Mouse (Mus musculus) limb, embryonic 15.5 days (tissue): Measurements from ENCODE around the gene Camk1d. TPM values are rescaled to one million over a fixed set of nuclear protein-coding genes. Genes with fewer than 3 reads are reported as not detected.

Experiments used
- ATAC-seq: fragments of 200-750 bp; cut with Nextera tagmentation; 2 replicates; pipeline ENCODE4 v1.8.0; 2017; ENCODE audit warnings: low read depth, moderate TSS enrichment; ENCODE audit not compliant: insufficient number of reproducible peaks, low FRiP score, low TSS enrichment
- H3K27ac ChIP-seq: fragments of 300-500 bp; sonication (generic); 2 replicates; pipeline ENCODE4 v1.5.1; 2015; ENCODE audit warnings: moderate library complexity, mild to moderate bottlenecking, inconsistent platforms
- H3K27me3 ChIP-seq: fragments of 300-500 bp; sonication (generic); 2 replicates; pipeline ENCODE4 v1.6.1; 2015; ENCODE audit warnings: inconsistent platforms
- H3K36me3 ChIP-seq: fragments of 300-500 bp; sonication (generic); 2 replicates; pipeline ENCODE4 v1.6.1; 2015; ENCODE audit warnings: inconsistent platforms
- H3K4me1 ChIP-seq: fragments of 300-500 bp; sonication (generic); 2 replicates; pipeline ENCODE4 v1.6.1; 2015; ENCODE audit warnings: inconsistent platforms
- H3K4me2 ChIP-seq: fragments of 300-500 bp; sonication (generic); 2 replicates; pipeline ENCODE4 v1.6.1; 2015; ENCODE audit warnings: mild to moderate bottlenecking, inconsistent platforms
- H3K4me3 ChIP-seq: fragments of 300-500 bp; sonication (generic); 2 replicates; pipeline ENCODE4 v1.5.1; 2015; ENCODE audit warnings: mild to moderate bottlenecking, inconsistent platforms
- H3K9ac ChIP-seq: fragments of 300-500 bp; sonication (generic); 2 replicates; pipeline ENCODE4 v1.6.1; 2015; ENCODE audit warnings: inconsistent platforms
- H3K9me3 ChIP-seq: fragments of 300-500 bp; sonication (generic); 2 replicates; pipeline ENCODE4 v1.6.1; 2016; ENCODE audit warnings: inconsistent platforms
- WGBS: fragments of 180-500 bp; shearing (Covaris S2); methylation state at CpG from one replicate; pipeline ENCODE4 v1.1.7; 2015; 5-methylcytosine and 5-hydroxymethylcytosine counted together
- polyA plus RNA-seq: library from polyadenylated mRNA; unstranded; fragments of >200 nt; fragmentation: Nextera tagmentation; extraction: Ambion mirVana; gene quantifications from 2 replicates; pipeline ENCODE4 v1.2.1, GENCODE M21; 2015

The Camk1d gene
- polyA plus RNA-seq, 1 experiment from 2014 or later: 8.4 TPM

DNA sequence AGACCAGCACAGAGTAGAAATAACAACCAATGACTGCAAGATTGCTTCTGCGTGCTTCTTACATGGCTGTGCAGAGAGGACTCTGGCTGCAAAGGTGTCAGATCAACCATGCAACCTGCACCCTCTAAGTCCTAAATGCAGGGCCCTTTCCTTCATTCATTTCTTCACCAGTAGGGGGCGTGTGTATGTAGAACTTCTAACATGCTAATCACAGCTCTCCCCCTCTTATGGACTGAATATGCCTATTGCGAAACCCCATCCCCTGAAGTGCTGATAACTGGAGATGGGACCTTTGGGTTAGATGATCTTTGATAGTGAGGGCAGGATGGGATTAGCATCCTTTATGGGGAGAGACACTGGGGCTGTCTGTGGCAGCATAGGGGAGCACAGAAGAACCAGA, 310.5 kb downstream of the Camk1d start:
- Histone ChIP-seq H3K4me1 (no peaks in the 10 kb centered on the region), H3K27ac (no peak overlapping the region), H3K27me3 (no peaks in the 10 kb centered on the region), H3K4me3 (no peak overlapping the region), H3K9ac (no peak overlapping the region), H3K4me2 (no peak overlapping the region), H3K9me3 (no peaks in the 10 kb centered on the region), H3K36me3 (no peaks in the 10 kb centered on the region)
- ATAC-seq: no peak
- 65% methylated on average over 3 of the region's 3 CpGs for WGBS

DNA sequence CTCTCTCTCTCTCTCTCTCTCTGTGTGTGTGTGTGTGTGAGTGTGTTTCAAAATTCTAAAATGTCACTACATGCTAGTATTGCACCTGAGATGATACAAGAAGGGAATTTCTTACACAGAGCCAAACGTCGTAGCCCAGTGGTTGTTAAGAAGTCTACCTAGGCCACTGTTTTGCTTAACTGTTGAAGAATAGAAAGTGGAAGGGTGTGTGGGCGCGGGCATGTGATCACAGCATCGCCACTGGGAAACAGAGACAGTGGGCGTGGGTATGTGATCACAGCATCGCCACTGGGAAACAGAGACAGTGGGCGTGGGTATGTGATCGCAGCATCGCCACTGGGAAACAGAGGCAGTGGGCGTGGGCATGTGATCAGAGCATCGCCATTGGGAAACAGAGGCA, 312.3 kb downstream of the Camk1d start:
- no peak overlapping the region for H3K9ac ChIP-seq
- peaks cover 2% of the 10 kb centered on the region; the same call in 1 of the 2 replicates for H3K4me1 ChIP-seq
- no peak for ATAC-seq
- no peaks in the 10 kb centered on the region for H3K9me3 ChIP-seq
- no peak overlapping the region for H3K4me3 ChIP-seq
- no peaks in the 10 kb centered on the region for H3K27me3 ChIP-seq
- no peaks in the 10 kb centered on the region for H3K36me3 ChIP-seq
- no peak overlapping the region for H3K27ac ChIP-seq
- H3K4me2 ChIP-seq: no peak overlapping the region
- 85% methylated on average over 12 of the region's 12 CpGs for WGBS

DNA sequence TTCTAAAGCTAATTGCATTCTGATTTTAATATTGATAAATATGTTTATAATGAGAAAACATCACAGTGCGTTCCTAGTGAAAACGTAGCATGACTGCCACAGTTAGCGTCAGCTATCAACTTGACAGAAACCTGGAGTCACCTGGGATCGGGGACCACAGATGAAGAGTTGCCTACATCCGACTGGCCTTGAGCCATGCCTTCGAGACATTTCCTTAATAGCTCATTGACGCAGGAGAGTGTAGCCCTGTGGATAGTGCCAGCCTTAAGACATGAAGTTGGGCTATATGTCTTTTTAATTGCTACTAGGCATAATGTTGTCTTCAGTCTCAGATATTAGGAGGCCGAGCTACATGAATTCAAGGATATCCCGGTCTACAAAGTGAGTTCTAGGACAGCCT, 315.8 kb downstream of the Camk1d start:
- ATAC-seq: no peak
- H3K36me3 ChIP-seq: no peaks in the 10 kb centered on the region
- no peaks in the 10 kb centered on the region for H3K9me3 ChIP-seq
- peaks cover 2% of the 10 kb centered on the region; the same call in 1 of the 2 replicates for H3K4me1 ChIP-seq
- 67% methylated on average over 9 of the region's 9 CpGs for WGBS
- H3K27ac ChIP-seq: no peak overlapping the region
- H3K27me3 ChIP-seq: no peaks in the 10 kb centered on the region
- no peak overlapping the region for H3K9ac ChIP-seq
- no peak overlapping the region for H3K4me2 ChIP-seq
- no peak overlapping the region for H3K4me3 ChIP-seq

DNA sequence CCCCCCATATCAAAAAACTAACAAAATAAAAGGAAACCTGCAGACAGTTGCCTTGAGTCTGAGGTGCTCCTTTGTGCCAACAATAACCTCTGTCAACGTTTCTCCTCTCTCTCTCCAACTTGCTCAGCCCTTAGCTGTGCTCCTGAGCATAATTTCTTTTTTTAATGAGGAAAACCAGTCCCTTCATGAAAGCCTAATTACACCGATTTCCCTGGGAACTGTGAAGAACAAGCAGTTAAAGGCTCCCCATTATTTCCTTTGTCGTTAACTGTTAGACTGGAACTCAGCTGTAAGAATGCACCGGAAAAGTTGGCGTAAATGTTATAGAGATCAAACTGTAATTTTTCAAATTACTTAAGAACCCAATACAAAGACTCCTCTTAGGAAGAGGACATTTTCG, 316.3 kb downstream of the Camk1d start:
- Histone ChIP-seq H3K27me3 (no peaks in the 10 kb centered on the region), H3K9me3 (no peaks in the 10 kb centered on the region), H3K4me2 (no peak overlapping the region), H3K36me3 (no peaks in the 10 kb centered on the region), H3K4me1 (peaks cover 2% of the 10 kb centered on the region; the same call in 1 of the 2 replicates), H3K9ac (no peak overlapping the region), H3K27ac (no peak overlapping the region), H3K4me3 (no peak overlapping the region)
- no peak for ATAC-seq
- WGBS: 33% methylated on average over 6 of the region's 6 CpGs

DNA sequence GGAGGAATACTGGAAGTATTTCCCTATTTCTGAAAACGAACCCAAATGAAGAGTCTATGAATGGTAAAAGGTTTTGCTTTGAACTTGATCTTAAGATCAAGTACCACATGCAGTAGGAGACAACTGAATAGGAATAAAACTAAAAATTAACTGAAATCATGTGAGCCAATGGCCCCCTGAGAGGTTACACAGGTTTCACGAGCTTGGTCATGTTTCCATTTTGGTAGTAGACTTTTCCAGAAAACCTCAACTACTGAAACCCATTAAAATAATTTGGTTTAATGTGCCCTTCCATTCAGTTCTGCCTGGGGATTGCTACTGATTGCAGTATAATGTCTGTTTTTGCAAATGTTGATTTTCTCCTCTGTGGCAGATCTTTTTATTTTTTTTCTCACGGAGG, 316.8 kb downstream of the Camk1d start:
- H3K36me3 ChIP-seq: no peaks in the 10 kb centered on the region
- H3K27me3 ChIP-seq: no peaks in the 10 kb centered on the region
- 40% methylated on average over 3 of the region's 3 CpGs for WGBS
- no peak overlapping the region for H3K27ac ChIP-seq
- H3K9me3 ChIP-seq: no peaks in the 10 kb centered on the region
- H3K4me3 ChIP-seq: no peak overlapping the region
- H3K4me1 ChIP-seq: peaks cover 2% of the 10 kb centered on the region; the same call in 1 of the 2 replicates
- ATAC-seq: no peak
- H3K4me2 ChIP-seq: no peak overlapping the region
- no peak overlapping the region for H3K9ac ChIP-seq

DNA sequence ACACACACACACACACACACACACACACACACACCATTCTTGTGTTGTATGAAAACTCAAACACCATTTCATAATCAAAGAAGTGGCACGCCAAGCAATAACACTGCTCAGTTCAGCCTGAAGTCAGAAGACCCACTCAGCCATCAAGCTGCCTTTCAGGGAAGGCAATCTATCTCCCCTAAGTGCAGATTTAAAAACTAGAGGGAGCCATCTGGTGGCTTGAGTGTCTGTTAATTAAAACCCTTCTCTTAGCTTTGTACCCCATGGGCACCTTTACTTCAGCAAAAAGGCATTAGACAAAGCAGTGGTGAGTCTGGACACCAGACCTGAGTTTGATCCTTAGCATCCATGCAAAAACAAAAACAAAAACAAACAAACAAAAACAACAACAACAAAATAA, 317.9 kb downstream of the Camk1d start:
- Histone ChIP-seq H3K4me2 (no peak overlapping the region), H3K9me3 (no peaks in the 10 kb centered on the region), H3K9ac (no peak overlapping the region), H3K27ac (no peak overlapping the region), H3K4me3 (no peak overlapping the region), H3K27me3 (no peaks in the 10 kb centered on the region), H3K4me1 (peaks cover 2% of the 10 kb centered on the region; the same call in 1 of the 2 replicates), H3K36me3 (no peaks in the 10 kb centered on the region)
- no peak for ATAC-seq
- WGBS: 61% methylated on average over 1 of the region's 1 CpGs

DNA sequence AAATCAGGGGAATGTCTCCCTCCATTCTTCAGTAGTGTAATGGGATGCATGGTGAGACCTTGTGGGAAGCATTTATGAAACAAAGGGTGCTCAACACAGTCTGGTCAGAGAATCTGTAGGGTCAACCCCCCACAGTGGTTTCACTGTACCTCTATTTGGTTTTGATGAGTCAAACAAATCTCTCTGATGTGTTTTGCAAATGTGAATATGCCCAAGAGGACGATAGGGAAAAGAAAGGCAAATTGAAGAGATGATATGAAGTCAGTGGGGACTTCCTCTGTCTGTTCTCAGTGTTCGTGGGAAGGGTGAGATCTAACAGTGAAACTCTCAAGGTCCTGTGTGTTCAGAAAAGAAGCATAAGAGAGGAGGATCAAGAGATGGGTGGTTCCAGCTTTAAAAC, 318.4 kb downstream of the Camk1d start:
- Histone ChIP-seq H3K27me3 (no peaks in the 10 kb centered on the region), H3K4me1 (peaks cover 4% of the 10 kb centered on the region; the same call in 1 of the 2 replicates), H3K4me2 (no peak overlapping the region), H3K27ac (no peak overlapping the region), H3K9ac (no peak overlapping the region), H3K9me3 (no peaks in the 10 kb centered on the region), H3K4me3 (no peak overlapping the region), H3K36me3 (no peaks in the 10 kb centered on the region)
- whole genome bisulfite sequencing: 62% methylated on average over 2 of the region's 2 CpGs
- no peak for ATAC-seq

DNA sequence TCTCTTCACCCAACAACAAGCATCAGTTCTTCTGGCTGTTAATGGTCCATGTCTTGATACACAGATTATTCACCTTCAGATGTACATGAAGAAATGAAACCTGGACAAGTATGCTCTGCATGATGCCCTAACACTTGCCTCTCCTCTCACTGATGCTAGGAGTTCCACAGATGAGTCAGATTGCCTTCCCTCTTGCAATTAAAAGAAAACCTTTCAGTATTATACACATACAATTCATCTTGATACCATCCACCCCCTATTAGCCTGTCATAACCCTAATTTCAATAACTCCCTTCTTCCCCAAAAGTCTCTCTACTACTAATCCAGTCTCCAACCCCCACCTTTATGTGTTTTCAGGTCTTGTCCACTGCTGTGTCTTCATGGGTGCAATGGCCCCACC, 321.4 kb downstream of the Camk1d start:
- Histone ChIP-seq H3K36me3 (no peaks in the 10 kb centered on the region), H3K4me3 (no peak overlapping the region), H3K9ac (no peak overlapping the region), H3K27me3 (no peaks in the 10 kb centered on the region), H3K4me2 (no peak overlapping the region), H3K4me1 (peaks cover 6% of the 10 kb centered on the region; the same call in 1 of the 2 replicates), H3K27ac (no peak overlapping the region), H3K9me3 (no peaks in the 10 kb centered on the region)
- ATAC-seq: no peak

DNA sequence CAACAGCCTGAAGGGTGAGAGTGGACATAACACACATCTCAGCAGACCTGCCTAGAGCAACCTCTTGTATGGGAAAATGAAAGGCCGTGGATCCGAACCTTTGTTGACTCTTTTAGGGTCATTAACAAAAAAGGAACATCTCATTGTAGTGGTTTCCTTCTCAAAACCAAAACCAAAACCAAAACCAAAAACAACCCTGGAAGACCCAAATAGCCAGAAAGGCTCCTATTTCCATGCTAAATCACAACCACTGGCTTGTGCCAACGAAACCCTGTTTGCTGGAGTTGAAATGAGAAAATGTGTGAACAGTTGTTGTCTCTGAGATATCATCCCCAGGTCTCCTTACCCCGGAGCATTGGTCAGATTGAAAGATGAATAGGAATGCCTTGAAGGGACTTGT, 321.8 kb downstream of the Camk1d start:
- no peak for ATAC-seq
- H3K36me3 ChIP-seq: no peaks in the 10 kb centered on the region
- 84% methylated on average over 4 of the region's 4 CpGs for whole genome bisulfite sequencing
- H3K4me1 ChIP-seq: 0 out of 2 replicates have a peak, but pooled peaks cover 5% of the 10 kb centered on the region
- H3K27ac ChIP-seq: no peak overlapping the region
- H3K4me2 ChIP-seq: no peak overlapping the region
- H3K9ac ChIP-seq: no peak overlapping the region
- H3K27me3 ChIP-seq: no peaks in the 10 kb centered on the region
- no peaks in the 10 kb centered on the region for H3K9me3 ChIP-seq
- no peak overlapping the region for H3K4me3 ChIP-seq

DNA sequence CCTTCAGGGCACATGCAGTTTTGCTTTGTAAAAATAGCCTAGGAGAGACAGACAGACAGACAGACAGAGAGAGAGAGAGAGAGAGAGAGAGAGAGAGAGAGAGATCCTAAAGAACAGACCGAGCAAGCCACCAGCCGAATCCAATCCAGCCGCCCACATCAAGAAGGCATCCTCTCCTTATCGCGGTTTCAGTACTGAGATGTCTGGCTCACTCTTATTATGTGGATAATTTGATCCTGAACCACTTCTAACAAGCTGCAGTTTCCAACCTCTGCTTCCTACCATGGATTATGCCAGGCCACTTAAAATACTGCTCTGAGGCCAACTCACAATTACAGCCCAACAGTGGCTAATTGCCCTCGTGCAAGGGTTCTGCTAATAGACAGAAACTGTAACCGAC, 325.9 kb downstream of the Camk1d start:
- H3K4me1 ChIP-seq: 0 out of 2 replicates have a peak, but pooled peaks cover 5% of the 10 kb centered on the region
- H3K36me3 ChIP-seq: no peaks in the 10 kb centered on the region
- H3K4me3 ChIP-seq: no peak overlapping the region
- H3K9me3 ChIP-seq: no peaks in the 10 kb centered on the region
- ATAC-seq: no peak
- H3K27ac ChIP-seq: no peak overlapping the region
- WGBS: 61% methylated on average over 7 of the region's 7 CpGs
- H3K27me3 ChIP-seq: no peaks in the 10 kb centered on the region
- H3K4me2 ChIP-seq: no peak overlapping the region
- no peak overlapping the region for H3K9ac ChIP-seq

DNA sequence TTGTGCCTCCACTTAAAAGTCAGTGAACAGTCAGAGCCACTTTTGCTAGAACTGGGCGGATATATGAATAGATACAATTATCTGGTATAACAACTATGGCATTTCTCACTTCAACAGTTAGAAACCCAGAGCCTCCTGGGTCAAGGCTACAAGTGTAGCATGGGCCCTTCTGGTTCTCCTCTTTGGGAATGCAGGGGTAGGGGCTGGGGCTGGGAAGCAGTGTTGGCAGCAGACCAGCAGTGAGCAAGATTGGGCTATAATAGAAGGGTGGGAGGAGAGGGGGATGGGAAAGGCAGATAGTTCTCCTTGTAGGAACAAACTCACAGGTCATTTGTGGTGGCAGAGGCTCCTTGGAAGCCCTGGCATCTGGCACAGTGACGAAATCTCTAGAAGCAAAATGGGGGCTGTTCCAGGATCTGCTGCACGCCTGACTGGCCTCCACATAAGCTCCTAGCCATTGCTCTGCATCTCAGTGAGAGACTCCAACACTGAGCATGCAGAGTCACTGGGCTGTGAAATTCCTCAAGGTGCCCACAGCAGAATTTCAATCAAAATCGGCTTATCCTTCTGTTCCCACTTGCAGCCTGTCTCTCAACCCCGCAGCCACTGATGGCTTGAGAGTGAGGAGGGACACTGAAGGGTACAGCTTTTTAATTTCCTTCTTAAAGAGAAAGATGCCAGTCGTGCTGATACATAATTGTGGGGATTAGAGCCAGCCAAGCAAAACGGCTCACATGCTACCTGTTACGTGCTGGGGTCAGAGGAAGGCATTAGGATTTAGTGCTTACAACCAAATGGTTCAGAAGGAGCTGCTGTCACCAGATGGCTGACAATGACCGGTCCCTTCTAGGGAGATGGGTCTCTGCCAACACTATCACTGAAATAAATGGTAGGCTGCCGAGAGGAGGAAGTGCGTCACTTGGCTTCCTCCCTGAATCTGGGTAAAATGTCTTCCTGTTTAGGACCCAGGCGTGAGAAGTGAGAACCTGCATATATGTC, 332.3 kb downstream of the Camk1d start:
- ATAC-seq: no peak
- Histone ChIP-seq H3K4me1 (peaks cover 6% of the 10 kb centered on the region; the same call in 1 of the 2 replicates), H3K9ac (no peak overlapping the region), H3K36me3 (no peaks in the 10 kb centered on the region), H3K9me3 (no peaks in the 10 kb centered on the region), H3K4me3 (no peak overlapping the region), H3K27ac (no peak overlapping the region), H3K27me3 (no peaks in the 10 kb centered on the region; the same call in 1 of the 2 replicates), H3K4me2 (no peak overlapping the region)
- 53% methylated on average over 12 of the region's 12 CpGs for WGBS

DNA sequence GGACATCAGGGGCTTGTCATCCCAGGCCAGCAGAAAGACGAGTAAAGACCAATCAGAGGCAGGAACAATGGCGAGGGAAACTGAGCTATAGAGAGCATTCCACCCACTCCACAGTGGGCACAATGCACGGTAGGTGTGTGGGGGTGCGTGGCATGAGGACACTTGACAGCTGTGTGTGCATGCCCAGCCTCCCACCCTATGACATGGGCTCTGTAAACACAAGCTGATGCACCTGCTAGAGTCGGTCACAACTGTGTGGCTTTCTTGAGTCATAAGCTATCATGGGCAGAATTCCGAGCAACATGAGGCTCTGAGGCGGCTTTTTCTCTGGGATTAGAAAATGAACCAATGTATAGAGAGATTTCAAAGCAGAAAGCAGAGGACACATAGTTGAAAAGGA, 333.3 kb downstream of the Camk1d start:
- ATAC-seq: no peak
- H3K4me3 ChIP-seq: no peak overlapping the region
- WGBS: 79% methylated on average over 7 of the region's 7 CpGs
- H3K4me1 ChIP-seq: peaks cover 6% of the 10 kb centered on the region; the same call in 1 of the 2 replicates
- H3K4me2 ChIP-seq: no peak overlapping the region
- no peak overlapping the region for H3K9ac ChIP-seq
- no peak overlapping the region for H3K27ac ChIP-seq
- H3K9me3 ChIP-seq: no peaks in the 10 kb centered on the region
- no peaks in the 10 kb centered on the region; the same call in 1 of the 2 replicates for H3K27me3 ChIP-seq
- no peaks in the 10 kb centered on the region for H3K36me3 ChIP-seq
